Mouse (Mus musculus) MEL (cell line): ENCODE measurements around the gene Relt.

Experiments
- CTCF ChIP-seq, 3 experiments: IDR thresholded peaks in 2 of 3; conservative IDR thresholded peaks in 1 of 3; 2 replicates each; pipeline ENCODE4 v1.5.1; 2011 to 2012; ENCODE audit warnings: low read length in 3 of 3, low read depth in 2 of 3, mild to moderate bottlenecking in 2 of 3, improper control_type of control experiment in 1 of 3, inconsistent platforms in 1 of 3, mixed read lengths in 1 of 3, moderate library complexity in 1 of 3; ENCODE audit not compliant: control insufficient read depth in 1 of 3, insufficient read depth in 1 of 3, poor library complexity in 1 of 3, severe bottlenecking in 1 of 3
- E2F4 ChIP-seq: IDR thresholded peaks from 2 replicates; pipeline ENCODE4 v1.6.1; 2011; ENCODE audit warnings: low read depth, low read length, improper control_type of control experiment, borderline replicate concordance
- EP300 ChIP-seq, 2 experiments: IDR thresholded peaks; 2 replicates each; pipeline ENCODE4 v1.6.1; 2011; ENCODE audit warnings: improper control_type of control experiment in 2 of 2, low read length in 2 of 2, low read depth in 1 of 2, mild to moderate bottlenecking in 1 of 2
- ETS1 ChIP-seq: IDR thresholded peaks from 2 replicates; pipeline ENCODE4 v1.6.1; 2012; ENCODE audit warnings: low read depth, mild to moderate bottlenecking, inconsistent platforms, low read length, improper control_type of control experiment, moderate library complexity
- MAX ChIP-seq: IDR thresholded peaks from 2 replicates; pipeline ENCODE4 v1.6.1; 2011; ENCODE audit warnings: low read length, improper control_type of control experiment
- NRF1 ChIP-seq: IDR thresholded peaks from 2 replicates; pipeline ENCODE4 v1.6.1; 2014; ENCODE audit warnings: low read depth, mild to moderate bottlenecking, inconsistent platforms, low read length, improper control_type of control experiment, moderate library complexity; ENCODE audit not compliant: poor library complexity, insufficient read depth, severe bottlenecking
- POLR2A ChIP-seq, 2 experiments: IDR thresholded peaks; 2 replicates each; pipeline ENCODE4 v1.6.1; 2011 to 2012; ENCODE audit warnings: low read length in 2 of 2, mild to moderate bottlenecking in 2 of 2, control low read depth in 1 of 2, improper control_type of control experiment in 1 of 2, low read depth in 1 of 2, moderate library complexity in 1 of 2; ENCODE audit not compliant: control insufficient read depth in 1 of 2, insufficient read depth in 1 of 2, poor library complexity in 1 of 2
- SIN3A ChIP-seq: IDR thresholded peaks from 2 replicates; pipeline ENCODE4 v1.6.1; 2012; ENCODE audit warnings: low read length, improper control_type of control experiment, inconsistent platforms
- SMC3 ChIP-seq: IDR thresholded peaks from 2 replicates; pipeline ENCODE4 v1.6.1; 2011; ENCODE audit warnings: low read depth, low read length, improper control_type of control experiment
- ZC3H11A ChIP-seq: IDR thresholded peaks from 2 replicates; pipeline ENCODE4 v1.6.1; 2012; ENCODE audit warnings: low read depth, mild to moderate bottlenecking, inconsistent platforms, low read length, improper control_type of control experiment
- ZKSCAN1 ChIP-seq: IDR thresholded peaks from 2 replicates; pipeline ENCODE4 v1.6.1; 2012; ENCODE audit warnings: low read depth, mild to moderate bottlenecking, inconsistent platforms, low read length, improper control_type of control experiment, moderate library complexity
- ZNF384 ChIP-seq: IDR thresholded peaks from 2 replicates; pipeline ENCODE4 v1.6.1; 2012; ENCODE audit warnings: low read depth, mild to moderate bottlenecking, inconsistent platforms, low read length, improper control_type of control experiment

DNA sequence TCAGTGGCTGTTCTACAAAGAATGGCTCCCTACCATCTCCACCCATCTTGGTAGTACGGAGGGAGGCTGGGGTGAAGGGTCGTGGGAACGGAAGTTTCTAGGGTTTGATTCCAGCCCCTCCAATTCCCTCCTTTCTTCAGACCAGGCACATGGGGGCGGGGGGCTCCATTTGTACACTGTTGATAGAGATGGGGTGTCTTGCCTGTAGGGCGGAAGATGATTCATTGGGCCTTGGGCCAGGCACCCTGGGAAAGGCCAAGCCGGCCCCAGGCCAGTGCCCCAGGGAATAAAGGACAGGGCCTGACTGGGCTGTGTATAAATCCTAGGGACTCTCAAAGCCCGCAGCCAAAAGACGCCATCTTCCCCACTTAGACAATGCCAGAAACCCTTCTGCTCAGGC, 44.8 kb upstream of the Relt start:
- no peak for TF ChIP-seq E2F4
- no peak for TF ChIP-seq SIN3A
- no peak for TF ChIP-seq ZC3H11A
- no peak for TF ChIP-seq NRF1
- TF ChIP-seq ZNF384: no peak
- no peak for TF ChIP-seq POLR2A (IDR thresholded peaks at IDR 0.05; ENCODE audit: control insufficient read depth in 1 of 2, insufficient read depth in 1 of 2, low read depth in 1 of 2, low read length in 2 of 2, poor library complexity in 1 of 2)
- TF ChIP-seq MAX: no peak
- no peak for TF ChIP-seq SMC3
- TF ChIP-seq CTCF (IDR thresholded peaks at IDR 0.05 in 2 of 3, conservative IDR thresholded peaks at IDR 0.05 in 1 of 3; ENCODE audit: control insufficient read depth in 1 of 3, insufficient read depth in 1 of 3, low read depth in 2 of 3, low read length in 3 of 3, poor library complexity in 1 of 3, severe bottlenecking in 1 of 3): no peak
- TF ChIP-seq ETS1: no peak
- no peak for TF ChIP-seq ZKSCAN1
- TF ChIP-seq EP300 (IDR thresholded peaks at IDR 0.05; ENCODE audit: low read depth in 1 of 2, low read length in 2 of 2): no peak
